Mouse (Mus musculus): ENCODE measurements at regions not wholly inside any gene's neighbourhood (a gene's known extent, or its start where the extent isn't known, plus 50 kb on each side); places are given as distances from the start of the nearest gene placed in this dataset.

GRCm38 (mm10) chr17:85889746-85890532 lies 201.9 kb upstream of the Six2 start:
- Histone ChIP-seq H3K4me1 (replicated peaks; ENCODE audit: control insufficient read depth, insufficient read depth, low read length) (no peaks in the 10 kb centered on the region), H3K4me3 (ENCODE audit: low read depth, low read length) (no peak overlapping the region), H3K4me2 (ENCODE audit: low read depth, low read length, severe bottlenecking) (no peak overlapping the region), H3K27ac (ENCODE audit: low read depth, low read length) (no peak overlapping the region), H3K27me3 (ENCODE audit: control insufficient read depth, insufficient read depth, low read length) (no peaks in the 10 kb centered on the region), H3K9ac (ENCODE audit: low read length) (no peak overlapping the region), H3K9me3 (ENCODE audit: control insufficient read depth, low read length) (no peaks in the 10 kb centered on the region), H3K36me3 (ENCODE audit: control insufficient read depth, insufficient read depth, low read length) (no peaks in the 10 kb centered on the region)
- DNase-seq (ENCODE audit: low spot score) (no peak), ATAC-seq (replicated peaks; ENCODE audit: low FRiP score) (no peak)
- 86% methylated on average over 18 of the region's 18 CpGs for WGBS

GRCm38 (mm10) chr17:85888568-85889398 lies 200.7 kb upstream of the Six2 start:
- ATAC-seq (replicated peaks; ENCODE audit: low FRiP score) = no peak
- 86% methylated on average over 10 of the region's 10 CpGs for WGBS
- H3K27ac ChIP-seq (ENCODE audit: low read depth, low read length) = no peak overlapping the region
- no peaks in the 10 kb centered on the region for H3K9me3 ChIP-seq (ENCODE audit: control insufficient read depth, low read length)
- H3K4me3 ChIP-seq (ENCODE audit: low read depth, low read length) = no peak overlapping the region
- no peaks in the 10 kb centered on the region for H3K4me1 ChIP-seq (replicated peaks; ENCODE audit: control insufficient read depth, insufficient read depth, low read length)
- no peaks in the 10 kb centered on the region for H3K36me3 ChIP-seq (ENCODE audit: control insufficient read depth, insufficient read depth, low read length)
- no peak for DNase-seq (ENCODE audit: low spot score)
- H3K27me3 ChIP-seq (ENCODE audit: control insufficient read depth, insufficient read depth, low read length) = no peaks in the 10 kb centered on the region
- no peak overlapping the region for H3K4me2 ChIP-seq (ENCODE audit: low read depth, low read length, severe bottlenecking)
- no peak overlapping the region for H3K9ac ChIP-seq (ENCODE audit: low read length)

GRCm38 (mm10) chr17:85886675-85887074 lies 198.6 kb upstream of the Six2 start:
- Histone ChIP-seq H3K4me3 (ENCODE audit: low read depth, low read length) (no peak overlapping the region), H3K27me3 (ENCODE audit: control insufficient read depth, insufficient read depth, low read length) (no peaks in the 10 kb centered on the region), H3K4me2 (ENCODE audit: low read depth, low read length, severe bottlenecking) (no peak overlapping the region), H3K27ac (ENCODE audit: low read depth, low read length) (no peak overlapping the region), H3K4me1 (replicated peaks; ENCODE audit: control insufficient read depth, insufficient read depth, low read length) (peaks cover 4% of the 10 kb centered on the region), H3K9ac (ENCODE audit: low read length) (no peak overlapping the region), H3K36me3 (ENCODE audit: control insufficient read depth, insufficient read depth, low read length) (no peaks in the 10 kb centered on the region), H3K9me3 (ENCODE audit: control insufficient read depth, low read length) (no peaks in the 10 kb centered on the region)
- WGBS = 82% methylated on average over 6 of the region's 6 CpGs
- ATAC-seq (replicated peaks; ENCODE audit: low FRiP score) (no peak), DNase-seq (ENCODE audit: low spot score) (no peak)

GRCm38 (mm10) chr17:85886237-85886636 lies 198.2 kb upstream of the Six2 start:
- WGBS = 77% methylated on average over 4 of the region's 4 CpGs
- H3K4me1 ChIP-seq (replicated peaks; ENCODE audit: control insufficient read depth, insufficient read depth, low read length) = peaks cover 6% of the 10 kb centered on the region
- ATAC-seq (replicated peaks; ENCODE audit: low FRiP score) (no peak), DNase-seq (ENCODE audit: low spot score) (no peak)
- no peak overlapping the region for H3K4me3 ChIP-seq (ENCODE audit: low read depth, low read length)
- no peak overlapping the region for H3K4me2 ChIP-seq (ENCODE audit: low read depth, low read length, severe bottlenecking)
- no peaks in the 10 kb centered on the region for H3K27me3 ChIP-seq (ENCODE audit: control insufficient read depth, insufficient read depth, low read length)
- H3K9ac ChIP-seq (ENCODE audit: low read length) = no peak overlapping the region
- no peak overlapping the region for H3K27ac ChIP-seq (ENCODE audit: low read depth, low read length)
- no peaks in the 10 kb centered on the region for H3K9me3 ChIP-seq (ENCODE audit: control insufficient read depth, low read length)
- no peaks in the 10 kb centered on the region for H3K36me3 ChIP-seq (ENCODE audit: control insufficient read depth, insufficient read depth, low read length)

GRCm38 (mm10) chr17:85881636-85882170 lies 193.6 kb upstream of the Six2 start:
- Histone ChIP-seq H3K36me3 (ENCODE audit: control insufficient read depth, insufficient read depth, low read length) (no peaks in the 10 kb centered on the region), H3K9ac (ENCODE audit: low read length) (no peak overlapping the region), H3K27ac (ENCODE audit: low read depth, low read length) (no peak overlapping the region), H3K4me2 (ENCODE audit: low read depth, low read length, severe bottlenecking) (no peak overlapping the region), H3K4me1 (replicated peaks; ENCODE audit: control insufficient read depth, insufficient read depth, low read length) (peaks cover 6% of the 10 kb centered on the region), H3K9me3 (ENCODE audit: control insufficient read depth, low read length) (no peaks in the 10 kb centered on the region), H3K27me3 (ENCODE audit: control insufficient read depth, insufficient read depth, low read length) (no peaks in the 10 kb centered on the region), H3K4me3 (ENCODE audit: low read depth, low read length) (no peak overlapping the region)
- DNase-seq (ENCODE audit: low spot score) (no peak), ATAC-seq (replicated peaks; ENCODE audit: low FRiP score) (0 out of 2 replicates have a peak, but pooled peaks have one; percentile 58)
- WGBS = 27% methylated on average over 8 of the region's 8 CpGs

- Histone ChIP-seq H3K9me3 (ENCODE audit: control insufficient read depth, low read length) (no peaks in the 10 kb centered on the region), H3K4me3 (ENCODE audit: low read depth, low read length) (no peak overlapping the region), H3K27ac (ENCODE audit: low read depth, low read length) (no peak overlapping the region), H3K9ac (ENCODE audit: low read length) (no peak overlapping the region), H3K4me2 (ENCODE audit: low read depth, low read length, severe bottlenecking) (no peak overlapping the region), H3K27me3 (ENCODE audit: control insufficient read depth, insufficient read depth, low read length) (no peaks in the 10 kb centered on the region), H3K36me3 (ENCODE audit: control insufficient read depth, insufficient read depth, low read length) (no peaks in the 10 kb centered on the region), H3K4me1 (replicated peaks; ENCODE audit: control insufficient read depth, insufficient read depth, low read length) (peaks cover 6% of the 10 kb centered on the region)
- ATAC-seq (replicated peaks; ENCODE audit: low FRiP score) = no peak
- 61% methylated on average over 5 of the region's 5 CpGs for WGBS
- no peak for DNase-seq (ENCODE audit: low spot score)
Observed at GRCm38 (mm10) chr17:85881046-85881445, 193.0 kb upstream of the Six2 start.

GRCm38 (mm10) chr17:85877426-85877825 lies 189.4 kb upstream of the Six2 start:
- DNase-seq (ENCODE audit: low spot score) = no peak
- WGBS = 24% methylated on average over 3 of the region's 3 CpGs
- H3K4me2 ChIP-seq (ENCODE audit: low read depth, low read length, severe bottlenecking) = no peak overlapping the region
- no peak overlapping the region for H3K27ac ChIP-seq (ENCODE audit: low read depth, low read length)
- H3K9ac ChIP-seq (ENCODE audit: low read length) = no peak overlapping the region
- ATAC-seq (replicated peaks; ENCODE audit: low FRiP score) = no peak
- H3K4me1 ChIP-seq (replicated peaks; ENCODE audit: control insufficient read depth, insufficient read depth, low read length) = peaks cover 16% of the 10 kb centered on the region
- H3K36me3 ChIP-seq (ENCODE audit: control insufficient read depth, insufficient read depth, low read length) = no peaks in the 10 kb centered on the region
- no peaks in the 10 kb centered on the region for H3K9me3 ChIP-seq (ENCODE audit: control insufficient read depth, low read length)
- no peaks in the 10 kb centered on the region; the same call in 1 of the 2 replicates for H3K27me3 ChIP-seq (ENCODE audit: control insufficient read depth, insufficient read depth, low read length)
- H3K4me3 ChIP-seq (ENCODE audit: low read depth, low read length) = no peak overlapping the region

- Histone ChIP-seq H3K4me2 (ENCODE audit: low read depth, low read length, severe bottlenecking) (no peak overlapping the region), H3K27me3 (ENCODE audit: control insufficient read depth, insufficient read depth, low read length) (no peaks in the 10 kb centered on the region; the same call in 1 of the 2 replicates), H3K27ac (ENCODE audit: low read depth, low read length) (no peak overlapping the region), H3K4me3 (ENCODE audit: low read depth, low read length) (no peak overlapping the region), H3K36me3 (ENCODE audit: control insufficient read depth, insufficient read depth, low read length) (no peaks in the 10 kb centered on the region), H3K9me3 (ENCODE audit: control insufficient read depth, low read length) (no peaks in the 10 kb centered on the region), H3K9ac (ENCODE audit: low read length) (no peak overlapping the region), H3K4me1 (replicated peaks; ENCODE audit: control insufficient read depth, insufficient read depth, low read length) (peaks cover 13% of the 10 kb centered on the region; the same call in 1 of the 2 replicates)
- ATAC-seq (replicated peaks; ENCODE audit: low FRiP score) (no peak), DNase-seq (ENCODE audit: low spot score) (no peak)
- WGBS = 70% methylated on average over 10 of the region's 10 CpGs
Observed at GRCm38 (mm10) chr17:85876853-85877252, 188.8 kb upstream of the Six2 start.

All from forebrain, embryonic 11.5 days (tissue).